Mouse (Mus musculus): ENCODE results near the gene Rab29. TPM values are rescaled to one million over a fixed set of nuclear protein-coding genes. Genes with fewer than 3 reads are reported as not detected.

Gene Rab29
- polyA plus RNA-seq (2021; fragmentation: Nextera tagmentation), result 11.6 and 11.8 TPM in 2 replicates
- long read RNA-seq, experiment 1, transcript Rab29-202 (5 exons, 1,202 nt), result major isoform, 8 of 9 reads
- long read RNA-seq, experiment 1, partial matches to known transcripts, result 1 of 9 reads
- long read RNA-seq, experiment 1, other reads (novel, unspliced or antisense), result 0 of 9 reads
- long read RNA-seq, experiment 2, transcript Rab29-202 (5 exons, 1,202 nt), result major isoform, 12 of 12 reads
- long read RNA-seq, experiment 2, partial matches to known transcripts, result 0 of 12 reads
- long read RNA-seq, experiment 2, other reads (novel, unspliced or antisense), result 0 of 12 reads

DNA sequence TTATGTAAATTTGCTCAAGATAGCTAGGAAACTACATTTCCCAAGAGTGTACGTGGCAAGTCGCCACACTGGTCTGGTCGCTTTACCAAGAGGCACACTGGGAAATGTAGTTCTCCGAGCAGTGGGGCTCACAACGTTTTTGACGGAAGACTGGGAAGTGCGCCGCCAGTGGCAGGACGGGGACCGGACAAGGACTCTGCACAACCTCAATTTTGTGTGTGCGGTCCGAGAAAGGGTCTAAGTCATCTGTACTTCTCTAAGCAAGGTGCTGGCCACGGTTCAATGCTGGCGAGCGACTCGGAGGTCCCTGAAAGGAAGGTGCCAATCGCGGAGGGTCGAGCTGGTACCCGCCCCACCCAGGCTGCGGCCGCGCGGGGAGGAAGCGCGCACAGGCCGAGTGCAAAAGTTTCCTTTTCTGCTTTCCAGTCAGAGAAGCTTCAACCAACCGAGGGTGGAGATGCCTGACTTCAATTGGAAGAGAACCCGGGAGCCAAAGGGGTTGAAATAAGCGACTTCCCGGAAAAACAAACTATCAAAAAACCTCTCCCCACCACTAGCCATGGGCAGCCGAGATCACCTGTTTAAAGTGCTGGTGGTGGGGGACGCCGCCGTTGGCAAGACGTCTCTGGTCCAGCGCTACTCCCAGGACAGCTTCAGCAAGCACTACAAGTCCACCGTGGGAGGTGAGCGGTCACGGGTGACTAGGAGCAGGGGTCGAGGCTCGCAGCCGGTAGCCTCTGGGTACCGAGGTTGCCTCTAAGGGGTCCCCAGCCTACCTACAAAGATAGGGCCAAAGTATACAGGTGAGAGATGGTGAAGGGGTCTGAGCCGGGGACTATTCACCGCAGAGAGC is at the start of gene Rab29:
Gene Rab29, plus strand, starts transcription at position 132 of the 853 bp plus-strand sequence.

DNA sequence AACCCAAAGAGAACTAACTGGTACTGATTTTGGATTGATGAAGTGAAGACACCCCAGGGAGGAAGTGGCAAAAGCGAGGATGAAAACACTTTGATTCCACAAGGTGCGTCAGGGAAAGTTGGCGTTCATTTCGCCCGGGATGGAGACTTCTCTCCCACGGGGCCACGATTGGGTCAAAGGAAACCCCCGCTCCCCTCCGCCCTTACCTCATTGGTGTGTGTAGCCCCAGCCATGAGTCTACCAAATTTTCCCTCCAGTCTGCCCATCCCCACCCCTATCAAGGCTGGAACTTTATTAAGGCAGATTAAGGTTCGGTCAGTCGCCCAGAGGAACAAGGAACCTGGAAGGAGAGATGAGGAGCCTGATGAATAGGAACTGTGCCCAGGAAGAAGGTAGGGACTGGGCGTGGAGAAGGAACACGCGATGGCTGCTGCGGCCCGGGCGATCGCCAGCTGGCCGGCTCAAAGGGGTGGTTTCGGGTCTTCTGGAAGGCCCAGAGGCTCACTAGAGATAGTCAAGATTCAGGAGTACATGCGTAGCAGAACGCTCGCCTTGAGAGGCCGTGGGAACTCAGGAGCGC is 39.7 kb upstream of the Rab29 start, which contains the start of gene Slc41a1:
Gene Slc41a1, plus strand, starts transcription at position 287 of the 580 bp plus-strand sequence.

DNA sequence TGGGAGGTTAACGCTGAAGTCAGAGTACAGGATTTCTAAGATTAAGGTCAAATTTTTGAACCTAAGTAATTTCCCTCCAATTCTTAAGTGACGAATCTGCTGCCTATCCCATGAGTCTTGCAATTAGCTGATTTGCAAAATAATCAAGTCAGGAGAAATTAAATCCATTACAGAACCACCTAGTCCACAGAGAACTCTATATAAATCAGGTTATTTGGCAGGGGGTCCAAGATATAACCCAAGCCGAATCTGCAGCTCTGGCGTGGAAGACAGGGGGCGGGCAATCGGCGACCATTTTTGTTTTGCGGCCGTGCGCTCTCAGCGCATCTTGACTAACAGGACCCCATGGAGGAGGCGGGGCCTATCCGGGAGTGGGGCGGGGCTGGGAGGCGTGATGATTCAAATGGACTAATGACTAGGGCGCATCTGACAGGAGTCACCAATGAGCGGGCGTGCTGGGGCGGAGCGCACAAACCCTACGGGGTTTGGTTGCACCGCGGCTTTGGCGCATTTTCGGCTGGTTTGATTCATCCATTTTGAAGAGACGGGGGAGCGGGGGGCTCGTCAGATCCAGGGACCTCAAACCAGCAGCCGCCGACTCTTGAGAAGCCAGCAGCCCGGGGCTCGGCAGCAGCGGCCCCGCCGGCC is 43.1 kb downstream of the Rab29 start, which contains the start of gene Nucks1:
Gene Nucks1, plus strand, starts transcription at position 534 of the 648 bp plus-strand sequence.

Other genes starting within 250 kb of the Rab29 start
- 0.06 TPM in 1 of 2 replicates, not detected in the other for gene Ctse, start 228.9 kb upstream of the Rab29 start, polyA plus RNA-seq (2021; fragmentation: Nextera tagmentation)
- 0.64 and 1.8 TPM in 2 replicates for gene Rab7b, start 178.5 kb upstream of the Rab29 start, polyA plus RNA-seq (2021; fragmentation: Nextera tagmentation)
- 0.03 and 0.05 TPM in 2 replicates for gene Slc26a9, start 123.2 kb upstream of the Rab29 start, polyA plus RNA-seq (2021; fragmentation: Nextera tagmentation)
- 2.1 and 5.3 TPM in 2 replicates for gene Pm20d1, start 69.8 kb upstream of the Rab29 start, polyA plus RNA-seq (2021; fragmentation: Nextera tagmentation)
- 28.1 and 28.8 TPM in 2 replicates for gene Slc41a1, start 39.7 kb upstream of the Rab29 start, polyA plus RNA-seq (2021; fragmentation: Nextera tagmentation)
- 16.1 and 17.3 TPM in 2 replicates for gene Nucks1, start 43.3 kb downstream of the Rab29 start, polyA plus RNA-seq (2021; fragmentation: Nextera tagmentation)
- gene Slc45a3, start 95.7 kb downstream of the Rab29 start, polyA plus RNA-seq (2021; fragmentation: Nextera tagmentation), result 0.29 and 0.50 TPM in 2 replicates
- 13.2 and 13.3 TPM in 2 replicates for gene Elk4, start 140.4 kb downstream of the Rab29 start, polyA plus RNA-seq (2021; fragmentation: Nextera tagmentation)
- 71.4 and 96.2 TPM in 2 replicates for gene Mfsd4a, start 200.8 kb downstream of the Rab29 start, polyA plus RNA-seq (2021; fragmentation: Nextera tagmentation)